17 mouse cellular contexts compared by ENCODE assay signal in the genomic region with DNA sequence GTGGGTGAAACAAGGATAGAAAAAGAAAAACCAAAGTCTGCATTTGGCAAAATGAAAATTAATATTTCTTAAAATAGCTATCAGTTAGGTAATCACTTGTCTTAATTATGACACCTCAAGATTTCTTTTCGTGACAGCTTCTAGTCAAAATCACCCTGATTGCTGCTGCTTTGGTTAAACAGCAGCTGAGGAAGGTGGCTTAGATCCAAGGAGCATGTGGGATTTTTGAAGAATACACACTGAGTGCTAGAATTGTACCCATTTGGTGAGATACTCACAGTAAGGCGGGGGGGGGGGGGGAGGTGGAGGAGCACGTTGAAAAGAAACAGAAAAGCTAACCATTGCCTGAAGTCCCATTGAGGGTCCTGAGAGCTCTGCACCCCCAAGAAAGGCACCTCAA.
"Had no signal": no experiment of that assay in that cellular context is flagged by ENCODE, and none has a peak within 500 bp of the region (broad histone marks: within the 10 kb centered on the region; RNA-seq: fewer than 3 reads in every experiment).

No protein-coding gene starts in this region.

- H3K9me3 ChIP-seq: limb, embryonic 12.5 days; liver, embryonic 13.5 days; lung, embryonic 15.5 days; neural tube, embryonic 13.5 days had no signal

- H3K27me3 ChIP-seq: limb, embryonic 12.5 days; liver, embryonic 13.5 days; lung, embryonic 15.5 days; megakaryocyte, embryonic 14.5 days; neural tube, embryonic 13.5 days had no signal

- DNase-seq: kidney, adult 8-10 months; kidney, postnatal 25 days; liver; liver, embryonic 13.5 days; liver, postnatal 0 days; lung, postnatal 14 days; retina, postnatal 1 day; right cerebral cortex, postnatal 14 days; thymus, adult 18-20 months; thymus, postnatal 14 days had no signal

- H3K4me1 ChIP-seq: liver, embryonic 13.5 days; lung, embryonic 15.5 days; megakaryocyte, embryonic 14.5 days had no signal

- H3K4me3 ChIP-seq: limb, embryonic 12.5 days; liver, embryonic 13.5 days; lung, embryonic 15.5 days; megakaryocyte, embryonic 14.5 days; neural tube, embryonic 13.5 days had no signal

- ATAC-seq: liver, postnatal 0 days; midbrain, embryonic 16.5 days had no signal

- H3K27ac ChIP-seq: limb, embryonic 12.5 days; liver, embryonic 13.5 days; lung, embryonic 15.5 days; macrophage; neural tube, embryonic 13.5 days had no signal

- H3K36me3 ChIP-seq: limb, embryonic 12.5 days; liver, embryonic 13.5 days; lung, embryonic 15.5 days; neural tube, embryonic 13.5 days had no signal

- H3K9ac ChIP-seq: limb, embryonic 12.5 days; liver, embryonic 13.5 days; liver, postnatal 0 days; lung, embryonic 15.5 days; neural tube, embryonic 13.5 days had no signal

- H3K4me2 ChIP-seq: limb, embryonic 12.5 days; liver, embryonic 13.5 days; lung, embryonic 15.5 days; midbrain, embryonic 11.5 days; neural tube, embryonic 13.5 days had no signal
